Mouse (Mus musculus) ES-E14 (cell line): ENCODE measurements around the gene Gng11.

ENCODE experiments used
- CHD2 ChIP-seq: IDR thresholded peaks from 2 replicates; pipeline ENCODE4 v1.6.1; 2014; ENCODE audit warnings: mild to moderate bottlenecking, low read depth, low read length, inconsistent platforms
- HCFC1 ChIP-seq: IDR thresholded peaks from 2 replicates; pipeline ENCODE4 v1.6.1; 2012; ENCODE audit warnings: low read length, inconsistent platforms, borderline replicate concordance; ENCODE audit not compliant: insufficient read depth
- MAFK ChIP-seq: IDR thresholded peaks from 2 replicates; pipeline ENCODE4 v1.6.1; 2014; ENCODE audit warnings: mild to moderate bottlenecking, low read depth, low read length, inconsistent platforms; ENCODE audit not compliant: insufficient read depth
- ZC3H11A ChIP-seq: IDR thresholded peaks from 2 replicates; pipeline ENCODE4 v1.6.1; 2012; ENCODE audit warnings: low read depth, mild to moderate bottlenecking, inconsistent platforms, low read length, borderline replicate concordance
- ZNF384 ChIP-seq: IDR thresholded peaks from 2 replicates; pipeline ENCODE4 v1.6.1; 2012; ENCODE audit warnings: low read depth, low read length, inconsistent platforms

DNA sequence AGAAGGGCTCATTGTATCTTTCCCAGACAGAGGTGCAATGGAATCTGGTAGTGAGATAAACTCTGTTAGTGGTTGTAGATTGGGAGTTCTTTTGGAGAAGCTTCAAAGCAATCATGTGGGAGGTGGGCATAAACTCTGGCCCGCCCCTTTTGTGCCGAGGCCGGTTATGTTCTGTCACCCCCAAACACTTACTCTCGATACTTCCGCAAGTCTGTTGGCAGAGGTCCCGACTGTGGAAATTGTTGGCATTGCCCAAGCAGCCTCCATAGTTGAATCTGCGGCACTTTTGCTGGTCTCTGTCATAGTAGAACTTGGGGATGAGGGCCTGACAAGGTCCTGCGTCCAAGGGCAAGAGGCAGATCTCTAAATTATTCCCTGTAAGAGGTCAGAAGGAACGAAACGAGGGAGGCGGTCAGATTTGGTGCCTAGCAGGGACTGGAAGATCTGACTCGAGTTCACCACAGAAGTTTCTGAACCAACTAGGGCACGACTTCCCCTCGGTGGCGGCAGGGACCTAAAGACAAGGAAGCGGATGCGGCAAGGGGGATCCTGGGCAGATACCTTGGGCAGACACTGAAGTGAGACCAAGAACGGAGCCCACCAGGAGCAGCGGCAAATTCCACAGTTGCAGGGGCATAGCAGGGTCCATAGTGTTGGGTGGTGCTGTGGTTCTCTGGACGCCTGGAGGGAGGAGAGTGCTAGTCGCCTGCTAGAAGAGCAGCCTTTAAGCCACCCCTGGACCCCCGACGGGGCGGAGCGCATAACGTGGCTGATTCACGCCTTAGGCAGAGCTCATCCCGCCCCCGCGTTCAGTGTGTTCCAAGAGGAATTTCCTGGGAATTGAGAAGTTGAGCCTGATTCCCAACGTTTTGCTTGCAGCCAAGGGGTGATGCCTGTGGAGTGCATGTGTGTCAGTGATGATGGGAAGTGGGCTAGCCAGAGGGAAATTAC, 35.8 kb upstream of the Gng11 start:
- TF ChIP-seq HCFC1 (no peak), ZNF384 (no peak), MAFK (no peak), CHD2 (no peak), ZC3H11A (no peak)
